Mouse (Mus musculus): ENCODE results near the gene Gm20517. TPM values are rescaled to one million over a fixed set of nuclear protein-coding genes. Genes with fewer than 3 reads are reported as not detected.

Gene Gm20517
- total and polyA plus RNA-seq, 3 experiments = 1.9 to 2.9 TPM; not detected in 1

GRCm38 (mm10) chr17:47689894-47690293, 78.5 kb downstream of the Gm20517 start:
- Histone ChIP-seq H3K27ac (ENCODE audit: control insufficient read depth, low read depth, low read length) (no peak overlapping the region), H3K4me3 (ENCODE audit: control insufficient read depth in 1 of 2, insufficient read depth in 1 of 2, low read depth in 2 of 2, low read length in 2 of 2) (no peak overlapping the region), H3K9ac (ENCODE audit: control insufficient read depth, low read depth, low read length, poor library complexity, severe bottlenecking) (no peak overlapping the region), H3K36me3 (ENCODE audit: control insufficient read depth in 1 of 2, insufficient read depth in 2 of 2, low read length in 2 of 2) (peaks cover 1 to 4% of the 10 kb centered on the region in 2 experiments), H3K9me3 (replicated peaks; ENCODE audit: insufficient read depth, low read length) (no peaks in the 10 kb centered on the region), H3K27me3 (ENCODE audit: control insufficient read depth in 1 of 2, insufficient read depth in 2 of 2, low read length in 2 of 2) (no peaks in the 10 kb centered on the region), H3K79me2 (ENCODE audit: control insufficient read depth, insufficient read depth, low read length, poor library complexity) (peaks cover 15% of the 10 kb centered on the region), H3K4me1 (ENCODE audit: control insufficient read depth in 1 of 2, insufficient read depth in 2 of 2, low read length in 2 of 2) (peaks cover 0 to 10% of the 10 kb centered on the region in 2 experiments; a peak in 3 of 4 replicates)
- TF ChIP-seq TBP (IDR thresholded peaks at IDR 0.05; ENCODE audit: low read depth, low read length) (no peak), ZMIZ1 (IDR thresholded peaks at IDR 0.05; ENCODE audit: low read depth, low read length) (no peak), MEF2A (IDR thresholded peaks at IDR 0.05; ENCODE audit: extremely low read depth, insufficient replicate concordance, low read depth, low read length, poor library complexity, severe bottlenecking) (no peak), MXI1 (IDR thresholded peaks at IDR 0.05; ENCODE audit: low read depth, low read length) (no peak), POLR2A (IDR thresholded peaks at IDR 0.05; ENCODE audit: control insufficient read depth in 1 of 2, insufficient read depth in 1 of 2, low read depth in 1 of 2, low read length in 2 of 2, poor library complexity in 1 of 2) (no peak), HCFC1 (IDR thresholded peaks at IDR 0.05; ENCODE audit: low read depth, low read length) (no peak), RAD21 (IDR thresholded peaks at IDR 0.05; ENCODE audit: low read depth, low read length) (no peak), MYB (IDR thresholded peaks at IDR 0.05; ENCODE audit: low read depth, low read length) (no peak), NRF1 (IDR thresholded peaks at IDR 0.05; ENCODE audit: insufficient read depth, low read depth, low read length, poor library complexity, severe bottlenecking) (no peak)
- no peak for DNase-seq (ENCODE audit: low read depth, low spot score)

- no peak for DNase-seq (ENCODE audit: low read depth, low spot score)
- Histone ChIP-seq H3K27ac (ENCODE audit: control insufficient read depth, low read depth, low read length) (no peak overlapping the region), H3K4me1 (ENCODE audit: control insufficient read depth in 1 of 2, insufficient read depth in 2 of 2, low read length in 2 of 2) (peaks cover 0 to 15% of the 10 kb centered on the region in 2 experiments; a peak in 3 of 4 replicates), H3K9me3 (replicated peaks; ENCODE audit: insufficient read depth, low read length) (no peaks in the 10 kb centered on the region), H3K79me2 (ENCODE audit: control insufficient read depth, insufficient read depth, low read length, poor library complexity) (peaks cover 11% of the 10 kb centered on the region), H3K9ac (ENCODE audit: control insufficient read depth, low read depth, low read length, poor library complexity, severe bottlenecking) (no peak overlapping the region), H3K4me3 (ENCODE audit: control insufficient read depth in 1 of 2, insufficient read depth in 1 of 2, low read depth in 2 of 2, low read length in 2 of 2) (no peak overlapping the region), H3K27me3 (ENCODE audit: control insufficient read depth in 1 of 2, insufficient read depth in 2 of 2, low read length in 2 of 2) (no peaks in the 10 kb centered on the region), H3K36me3 (ENCODE audit: control insufficient read depth in 1 of 2, insufficient read depth in 2 of 2, low read length in 2 of 2) (peaks cover 0 to 5% of the 10 kb centered on the region in 2 experiments; a peak in 2 of 4 replicates)
- TF ChIP-seq POLR2A (IDR thresholded peaks at IDR 0.05; ENCODE audit: control insufficient read depth in 1 of 2, insufficient read depth in 1 of 2, low read depth in 1 of 2, low read length in 2 of 2, poor library complexity in 1 of 2) (no peak), USF2 (IDR thresholded peaks at IDR 0.05; ENCODE audit: borderline replicate concordance in 1 of 2, insufficient read depth in 1 of 2, low read depth in 1 of 2, low read length in 2 of 2) (no peak), ZMIZ1 (IDR thresholded peaks at IDR 0.05; ENCODE audit: low read depth, low read length) (no peak), UBTF (IDR thresholded peaks at IDR 0.05; ENCODE audit: borderline replicate concordance, insufficient read depth, low read depth, low read length) (no peak), TBP (IDR thresholded peaks at IDR 0.05; ENCODE audit: low read depth, low read length) (no peak), MAFK (IDR thresholded peaks at IDR 0.05; ENCODE audit: borderline replicate concordance, low read depth, low read length) (no peak), ELF1 (IDR thresholded peaks at IDR 0.05; ENCODE audit: low read depth, low read length) (no peak), E2F4 (IDR thresholded peaks at IDR 0.05; ENCODE audit: borderline replicate concordance, low read depth, low read length) (no peak), TCF12 (IDR thresholded peaks at IDR 0.05; ENCODE audit: low read depth, low read length) (no peak), GATA1 (IDR thresholded peaks at IDR 0.05; ENCODE audit: low read depth, low read length) (no peak), MAZ (IDR thresholded peaks at IDR 0.05; ENCODE audit: low read depth, low read length) (no peak), CHD1 (IDR thresholded peaks at IDR 0.05; ENCODE audit: low read depth, low read length) (no peak), RAD21 (IDR thresholded peaks at IDR 0.05; ENCODE audit: low read depth, low read length) (no peak)
Observed at GRCm38 (mm10) chr17:47691650-47692049, 80.3 kb downstream of the Gm20517 start.
